Mouse (Mus musculus) liver, postnatal 0 days (tissue): ENCODE results near the gene Fer. TPM values are rescaled to one million over a fixed set of nuclear protein-coding genes. Genes with fewer than 3 reads are reported as not detected.

Experiments used
- ATAC-seq: fragments of 200-750 bp; cut with Nextera tagmentation; 2 replicates; pipeline ENCODE4 v1.8.0; 2017; ENCODE audit warnings: mild to moderate bottlenecking, moderate library complexity
- DNase-seq: peaks from one replicate; pipeline ENCODE4 v3.0.0-alpha.2; 2016
- H3K27ac ChIP-seq: fragments of 300-500 bp; sonication (generic); 2 replicates; pipeline ENCODE4 v1.5.1; 2014; ENCODE audit warnings: antibody characterized with exemption, moderate library complexity, mild to moderate bottlenecking, low read depth
- H3K27me3 ChIP-seq: fragments of 300-500 bp; sonication (generic); 2 replicates; pipeline ENCODE4 v1.6.1; 2014; ENCODE audit warnings: low read length, control low read depth, mixed read lengths; ENCODE audit not compliant: insufficient read depth
- H3K36me3 ChIP-seq: fragments of 300-500 bp; sonication (generic); replicated peaks from 2 replicates; pipeline ENCODE4 v1.6.1; 2014; ENCODE audit warnings: mild to moderate bottlenecking, control low read depth, low read length, moderate library complexity, mixed read lengths; ENCODE audit not compliant: insufficient read depth
- H3K4me1 ChIP-seq: fragments of 300-500 bp; sonication (generic); 2 replicates; pipeline ENCODE4 v1.6.1; 2014; ENCODE audit warnings: antibody characterized with exemption, mild to moderate bottlenecking, control low read depth; ENCODE audit not compliant: insufficient read depth
- H3K4me2 ChIP-seq: fragments of 300-500 bp; sonication (generic); 2 replicates; pipeline ENCODE4 v1.6.1; 2014; ENCODE audit warnings: low read depth, mild to moderate bottlenecking, low read length, moderate library complexity, mixed read lengths
- H3K4me3 ChIP-seq: fragments of 300-500 bp; sonication (generic); 2 replicates; pipeline ENCODE4 v1.5.1; 2014; ENCODE audit warnings: low read depth, low read length
- H3K9ac ChIP-seq: fragments of 300-500 bp; sonication (generic); replicated peaks from 2 replicates; pipeline ENCODE4 v1.6.1; 2014; ENCODE audit warnings: mild to moderate bottlenecking, moderate library complexity
- H3K9me3 ChIP-seq: fragments of 300-500 bp; sonication (generic); 2 replicates; pipeline ENCODE4 v1.6.1; 2016; ENCODE audit warnings: mild to moderate bottlenecking, control low read depth, low read length, mixed read lengths
- CTCF ChIP-seq: sonication (generic); IDR thresholded peaks from 2 replicates; pipeline ENCODE4 v1.5.1; 2016; ENCODE audit warnings: antibody characterized with exemption, low read depth
- EP300 ChIP-seq: IDR thresholded peaks from 2 replicates; pipeline ENCODE4 v1.6.1; 2016; ENCODE audit warnings: antibody characterized with exemption, low read depth, mild to moderate bottlenecking
- WGBS: fragments of 180-500 bp; shearing (Covaris S2); extraction: QIAGEN DNeasy Blood & Tissue Kit; methylation state at CpG from one replicate; pipeline ENCODE4 v1.1.7; 2014; ENCODE audit not compliant: insufficient replicate concordance; 5-methylcytosine and 5-hydroxymethylcytosine counted together
- polyA plus RNA-seq: library from polyadenylated mRNA; unstranded; fragments of >200 nt; fragmentation: Nextera tagmentation; extraction: Ambion mirVana; gene quantifications from 2 replicates; pipeline ENCODE4 v1.2.1, GENCODE M21; 2015

Fer gene
- polyA plus RNA-seq, 1 experiment from 2014 or later, result 6.3 TPM

GRCm38 (mm10) chr17:63828561-63829332, 34.1 kb upstream of the Fer start:
- 59% methylated on average over 5 of the region's 5 CpGs for WGBS
- no peak for DNase-seq
- Histone ChIP-seq H3K27me3 (no peaks in the 10 kb centered on the region), H3K9ac (no peak overlapping the region), H3K4me2 (no peak overlapping the region), H3K9me3 (no peaks in the 10 kb centered on the region), H3K4me1 (no peaks in the 10 kb centered on the region), H3K4me3 (no peak overlapping the region), H3K27ac (no peak overlapping the region), H3K36me3 (no peaks in the 10 kb centered on the region)
- no peak for ATAC-seq
- TF ChIP-seq EP300 (no peak), CTCF (no peak)

- H3K27ac ChIP-seq, result no peak overlapping the region
- H3K9me3 ChIP-seq, result no peaks in the 10 kb centered on the region
- H3K36me3 ChIP-seq, result no peaks in the 10 kb centered on the region
- no peak overlapping the region for H3K4me2 ChIP-seq
- ATAC-seq (no peak), DNase-seq (no peak)
- H3K27me3 ChIP-seq, result no peaks in the 10 kb centered on the region
- H3K4me3 ChIP-seq, result no peak overlapping the region
- no peak for TF ChIP-seq CTCF
- no peak for TF ChIP-seq EP300
- H3K9ac ChIP-seq, result no peak overlapping the region
- 54% methylated on average over 4 of the region's 4 CpGs for whole genome bisulfite sequencing
- no peaks in the 10 kb centered on the region for H3K4me1 ChIP-seq
Observed at GRCm38 (mm10) chr17:63831550-63831949, 31.3 kb upstream of the Fer start.

GRCm38 (mm10) chr17:63836223-63836622, 26.6 kb upstream of the Fer start:
- DNase-seq (no peak), ATAC-seq (no peak)
- H3K4me1 ChIP-seq, result no peaks in the 10 kb centered on the region
- no peak overlapping the region for H3K27ac ChIP-seq
- H3K36me3 ChIP-seq, result no peaks in the 10 kb centered on the region
- H3K9me3 ChIP-seq, result no peaks in the 10 kb centered on the region; the same call in 1 of the 2 replicates
- H3K9ac ChIP-seq, result no peak overlapping the region
- H3K27me3 ChIP-seq, result no peaks in the 10 kb centered on the region
- H3K4me2 ChIP-seq, result no peak overlapping the region
- no peak for TF ChIP-seq CTCF
- H3K4me3 ChIP-seq, result no peak overlapping the region
- WGBS, result 87% methylated on average over 2 of the region's 2 CpGs

GRCm38 (mm10) chr17:63836641-63837040, 26.2 kb upstream of the Fer start:
- no peaks in the 10 kb centered on the region for H3K4me1 ChIP-seq
- 82% methylated on average over 8 of the region's 8 CpGs for WGBS
- no peaks in the 10 kb centered on the region; the same call in 1 of the 2 replicates for H3K9me3 ChIP-seq
- DNase-seq, result no peak
- no peak overlapping the region for H3K9ac ChIP-seq
- no peak for ATAC-seq
- H3K4me3 ChIP-seq, result no peak overlapping the region
- TF ChIP-seq EP300 (no peak), CTCF (no peak)
- H3K27me3 ChIP-seq, result no peaks in the 10 kb centered on the region
- H3K4me2 ChIP-seq, result no peak overlapping the region
- no peak overlapping the region for H3K27ac ChIP-seq
- no peaks in the 10 kb centered on the region for H3K36me3 ChIP-seq

- H3K27me3 ChIP-seq, result no peaks in the 10 kb centered on the region
- no peak overlapping the region for H3K27ac ChIP-seq
- 85% methylated on average over 8 of the region's 8 CpGs for WGBS
- TF ChIP-seq CTCF (no peak), EP300 (no peak)
- H3K4me1 ChIP-seq, result no peaks in the 10 kb centered on the region
- no peak overlapping the region for H3K4me2 ChIP-seq
- no peaks in the 10 kb centered on the region; the same call in 1 of the 2 replicates for H3K9me3 ChIP-seq
- ATAC-seq, result no peak
- H3K4me3 ChIP-seq, result no peak overlapping the region
- H3K9ac ChIP-seq, result no peak overlapping the region
- H3K36me3 ChIP-seq, result no peaks in the 10 kb centered on the region
- DNase-seq, result no peak
Observed at GRCm38 (mm10) chr17:63838144-63838543, 24.7 kb upstream of the Fer start.

GRCm38 (mm10) chr17:63839636-63840269, 23.1 kb upstream of the Fer start:
- Histone ChIP-seq H3K9ac (no peak overlapping the region), H3K4me2 (no peak overlapping the region), H3K4me1 (no peaks in the 10 kb centered on the region), H3K27me3 (no peaks in the 10 kb centered on the region), H3K36me3 (no peaks in the 10 kb centered on the region), H3K9me3 (no peaks in the 10 kb centered on the region; the same call in 1 of the 2 replicates), H3K4me3 (no peak overlapping the region), H3K27ac (no peak overlapping the region)
- TF ChIP-seq EP300 (no peak), CTCF (peak; percentile 27)
- WGBS, result 93% methylated on average over 3 of the region's 3 CpGs
- ATAC-seq, result no peak
- no peak for DNase-seq
